Mouse (Mus musculus) bone marrow macrophage, adult 2 months (primary cell): ENCODE data around the gene Slc7a15.

Experiments
- CTCF ChIP-seq: IDR thresholded peaks from 2 replicates; pipeline ENCODE4 v1.5.1; 2012; ENCODE audit warnings: low read depth, mild to moderate bottlenecking, low read length, moderate library complexity
- POLR2A ChIP-seq: IDR thresholded peaks from 2 replicates; pipeline ENCODE4 v1.6.1; 2012; ENCODE audit warnings: mild to moderate bottlenecking, low read depth, low read length, borderline replicate concordance

GRCm38 (mm10) chr12:8537291-8537690, 61.6 kb downstream of the Slc7a15 start:
- no peak for TF ChIP-seq CTCF
- TF ChIP-seq POLR2A: no peak
